In genomic region chr15:32042173-32042572, GRCm38 (mm10) we compare ENCODE assay signal across 10 mouse cellular contexts.
DNase-seq lines count a peak whose midpoint lies in the region; ATAC-seq lines count a peak whose summit lies in the region.
"Had no signal": no experiment of that assay in that cellular context is flagged by ENCODE, and none has a peak within 500 bp of the region (broad histone marks: within the 10 kb centered on the region; RNA-seq: fewer than 3 reads in every experiment).

No protein-coding gene starts in this region.

- 19% methylated on average over 4 of the region's 4 CpGs for WGBS in embryonic facial prominence, embryonic 12.5 days

- H3K4me2 ChIP-seq in embryonic facial prominence, embryonic 12.5 days (replicated peaks), result no peak overlapping the region

- H3K4me3 ChIP-seq in embryonic facial prominence, embryonic 12.5 days, result no peak overlapping the region
- H3K4me3 ChIP-seq: left cerebral cortex, adult 2 months had no signal

- H3K36me3 ChIP-seq in embryonic facial prominence, embryonic 12.5 days, result no peaks in the 10 kb centered on the region

- no peaks in the 10 kb centered on the region for H3K27me3 ChIP-seq in embryonic facial prominence, embryonic 12.5 days

- no peak overlapping the region for H3K9ac ChIP-seq in embryonic facial prominence, embryonic 12.5 days

- no peaks in the 10 kb centered on the region for H3K9me3 ChIP-seq in embryonic facial prominence, embryonic 12.5 days

- no peak for ATAC-seq in embryonic facial prominence, embryonic 12.5 days (ENCODE audit: insufficient number of reproducible peaks, insufficient read depth, low FRiP score, low TSS enrichment)
- no peak for ATAC-seq in inflammation-experienced regulatory T-cells, adult 6 months
- no peak for ATAC-seq in frontal cortex, adult (ENCODE audit: low TSS enrichment)

- H3K27ac ChIP-seq in embryonic facial prominence, embryonic 12.5 days, result 0 out of 2 replicates have a peak overlapping the region, but pooled peaks have one; percentile 17
- H3K27ac ChIP-seq: left cerebral cortex, adult 2 months had no signal

- no peaks in the 10 kb centered on the region for H3K4me1 ChIP-seq in embryonic facial prominence, embryonic 12.5 days

- intact Hi-C loops in gastrocnemius, postnatal 14 days (cut with DNase I; ENCODE audit: low total_unique reads), result no loop called here

- peak; percentile 15 for DNase-seq in gastrocnemius, postnatal 14 days
- DNase-seq in kidney, adult 9 months, result peak; percentile 11
- DNase-seq in lung, postnatal 36 days, result peak; percentile 56
- DNase-seq in frontal cortex, postnatal 14 days (ENCODE audit: low spot score in 2 of 2), result no peak
- no peak for DNase-seq in thymus, postnatal 14 days
- DNase-seq: adrenal gland, postnatal 10 days had no signal

Comparison
In these comparisons a context has a peak if more than half of its experiments do, and no peak if none do; other contexts are left out.
1. DNase-seq: peak in gastrocnemius, postnatal 14 days (single experiment), kidney, adult 9 months (single experiment) and lung, postnatal 36 days (single experiment); none in frontal cortex, postnatal 14 days (0 of 2) and thymus, postnatal 14 days (single experiment).